Mouse (Mus musculus) right cerebral cortex, postnatal 10 days (tissue): ENCODE results near the gene Nat9.

ENCODE experiments used
- DNase-seq, 2 experiments: peaks; one replicate each; pipeline ENCODE4 v3.0.0; 2021; ENCODE audit warnings: low spot score in 2 of 2

Gene Nat9

DNA sequence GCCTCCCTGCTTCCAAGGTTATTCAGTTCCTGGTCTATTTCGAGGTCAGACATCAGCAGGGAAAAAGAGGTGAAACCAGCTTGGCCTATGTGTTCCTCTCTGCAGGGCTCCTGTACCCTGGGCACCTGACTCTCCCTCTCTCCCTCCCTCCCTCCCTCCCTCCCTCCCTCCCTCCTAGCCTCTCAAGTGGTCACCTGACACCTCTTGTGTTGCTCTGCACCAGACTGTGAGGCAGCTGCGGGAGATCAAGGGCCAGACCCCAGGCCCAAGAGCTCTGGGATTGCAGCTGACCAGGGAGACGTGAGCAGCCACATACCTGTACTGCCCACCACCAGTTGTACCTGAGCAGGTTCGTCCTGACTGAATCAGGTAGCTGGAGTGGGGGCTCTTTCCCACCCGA is 27.5 kb upstream of the Nat9 start:
- DNase-seq = no peak

DNA sequence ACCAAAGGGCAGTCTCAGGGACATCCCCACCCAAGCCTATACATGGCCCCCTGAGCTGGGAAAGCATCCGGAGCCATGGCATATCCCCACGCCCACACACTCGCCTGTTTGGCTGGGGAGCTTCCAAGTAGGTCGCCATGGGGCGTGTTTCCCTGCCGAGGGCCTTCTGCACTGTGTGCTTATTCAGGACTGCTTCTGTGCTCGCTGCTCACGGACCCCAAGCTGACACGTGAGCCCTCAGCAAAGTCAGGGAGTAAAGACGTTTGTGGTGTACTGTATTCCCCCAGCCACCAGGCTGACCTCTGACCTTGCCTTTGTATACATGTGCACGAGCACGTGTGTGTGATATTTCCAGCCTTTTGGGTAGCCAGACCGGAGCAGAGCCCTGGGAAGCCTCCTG is 24.5 kb upstream of the Nat9 start:
- DNase-seq = peak; percentile 62 to 63

DNA sequence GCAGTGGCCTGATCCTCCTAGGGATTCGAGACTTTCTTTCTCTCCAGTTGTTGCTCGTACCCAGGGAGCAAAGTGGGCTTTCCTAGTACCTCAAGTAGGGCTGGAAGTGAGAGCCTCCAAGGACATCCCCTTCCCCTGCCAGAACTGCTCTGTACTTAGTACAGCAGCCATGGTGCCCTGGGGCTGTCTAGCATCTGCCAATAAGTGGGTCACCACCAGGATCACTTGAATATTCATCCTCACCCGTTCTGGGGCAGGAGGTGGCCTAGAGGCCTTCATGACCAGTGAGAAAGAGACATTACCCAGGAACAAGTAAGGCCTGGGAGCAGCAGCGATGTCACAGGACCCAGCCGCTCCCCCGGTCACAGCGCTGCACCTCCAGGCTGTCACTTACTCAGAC is 22.3 kb upstream of the Nat9 start:
- DNase-seq = no peak

DNA sequence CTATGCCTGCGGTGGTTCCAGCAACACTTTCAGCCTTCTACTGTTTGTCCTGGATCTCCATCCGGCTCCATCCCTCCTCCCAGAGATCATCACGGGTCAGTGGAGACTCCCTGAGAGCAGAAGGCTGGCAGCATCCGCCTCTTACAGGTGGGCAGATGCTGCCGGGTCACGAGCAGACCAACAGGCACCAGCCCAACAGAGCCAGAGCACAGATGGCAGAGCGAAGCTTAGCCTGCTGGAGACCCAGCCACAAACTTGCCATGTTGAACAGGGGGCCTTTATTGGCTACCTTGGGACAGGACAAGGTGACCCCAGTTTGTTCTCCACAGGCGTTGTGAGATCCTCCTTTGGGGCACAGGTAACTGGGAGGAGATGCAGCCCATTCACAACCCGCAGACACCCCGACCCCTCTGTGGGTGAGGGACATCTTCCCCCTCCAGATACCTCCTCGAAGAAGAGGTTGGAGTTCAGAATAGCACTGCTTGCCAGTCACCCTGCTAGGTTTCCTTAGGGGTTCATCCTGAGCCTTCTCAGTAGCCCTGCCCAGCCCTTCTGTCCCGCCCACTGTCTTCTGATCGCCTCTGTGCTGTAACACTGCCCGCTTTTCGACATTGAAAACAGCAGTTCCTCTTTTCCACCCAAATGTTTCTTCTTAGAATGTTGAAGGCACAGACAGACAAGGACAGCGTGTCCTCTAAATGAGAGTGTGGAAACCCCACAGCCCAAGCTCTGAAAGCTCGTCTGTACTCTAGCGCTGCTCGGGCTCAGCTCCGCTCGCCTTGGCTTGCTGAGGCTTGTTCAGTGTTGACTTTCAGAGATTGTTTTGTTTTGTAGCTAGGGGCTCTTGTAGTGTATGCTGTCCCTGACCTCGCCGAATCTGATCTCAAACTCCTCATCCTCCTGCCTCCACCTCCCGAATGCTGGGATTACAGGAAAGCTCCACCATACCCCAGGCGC is 21.4 kb upstream of the Nat9 start:
- DNase-seq = no peak

DNA sequence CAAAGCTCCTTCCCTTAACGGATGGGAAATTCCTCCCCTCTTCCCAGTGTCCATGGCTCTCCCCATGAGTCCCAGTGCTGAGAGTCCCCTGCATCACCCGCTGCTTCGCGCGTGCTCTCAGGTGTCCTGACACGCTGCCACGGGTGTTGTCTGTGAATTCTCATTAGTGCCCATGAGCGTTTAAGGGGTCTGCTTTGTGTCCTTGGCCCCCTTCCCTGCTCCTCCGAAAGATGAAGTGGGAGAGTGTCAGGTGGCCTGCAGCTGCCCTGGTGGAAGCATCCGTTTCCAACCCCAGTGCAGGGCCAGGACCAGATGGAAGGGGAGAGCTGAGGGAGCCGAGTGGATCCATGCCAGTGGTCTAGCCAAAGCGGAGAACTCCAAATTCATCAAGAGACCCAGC is 20.5 kb upstream of the Nat9 start:
- DNase-seq = no peak

DNA sequence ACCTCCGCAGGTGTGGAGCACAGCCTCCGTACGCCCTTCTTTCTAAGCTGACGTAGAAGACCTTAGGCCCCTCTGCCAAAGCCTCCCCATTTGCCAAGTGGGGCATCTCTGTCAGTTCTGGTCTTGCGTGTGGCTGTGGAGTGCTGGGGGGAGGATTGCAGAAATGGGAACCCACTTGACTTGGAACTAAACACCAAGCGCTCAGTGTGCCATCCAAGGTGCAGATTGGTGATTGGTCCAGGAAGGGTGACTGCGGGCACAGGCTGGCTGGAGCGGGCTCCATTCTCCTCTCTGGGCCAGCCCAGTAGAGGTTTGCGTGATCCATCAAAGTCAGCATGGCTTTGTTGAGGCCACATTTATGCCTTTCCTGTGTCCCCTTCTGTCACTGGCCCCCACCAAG is 15.1 kb upstream of the Nat9 start:
- no peak for DNase-seq

DNA sequence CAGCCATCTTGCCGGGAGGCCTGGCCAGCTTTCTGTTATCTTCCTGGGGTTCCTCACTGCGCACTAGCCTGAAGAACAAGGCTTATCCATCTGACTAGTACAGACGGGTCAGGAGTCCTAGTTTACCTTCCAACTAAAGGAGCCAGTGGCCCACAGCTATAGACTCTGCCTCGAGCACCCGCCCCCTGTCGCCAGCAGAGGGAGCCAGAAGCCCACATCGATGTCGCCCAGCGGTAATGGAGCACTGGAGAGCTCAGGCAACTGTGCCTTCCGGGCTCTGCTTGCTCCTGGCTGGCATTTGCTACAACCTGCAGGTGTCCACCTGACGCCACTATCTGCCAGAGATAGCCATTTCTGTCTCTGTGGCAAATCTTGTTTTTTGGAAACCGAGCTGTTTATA is 14.7 kb upstream of the Nat9 start:
- peak; percentile 80 to 90 for DNase-seq

DNA sequence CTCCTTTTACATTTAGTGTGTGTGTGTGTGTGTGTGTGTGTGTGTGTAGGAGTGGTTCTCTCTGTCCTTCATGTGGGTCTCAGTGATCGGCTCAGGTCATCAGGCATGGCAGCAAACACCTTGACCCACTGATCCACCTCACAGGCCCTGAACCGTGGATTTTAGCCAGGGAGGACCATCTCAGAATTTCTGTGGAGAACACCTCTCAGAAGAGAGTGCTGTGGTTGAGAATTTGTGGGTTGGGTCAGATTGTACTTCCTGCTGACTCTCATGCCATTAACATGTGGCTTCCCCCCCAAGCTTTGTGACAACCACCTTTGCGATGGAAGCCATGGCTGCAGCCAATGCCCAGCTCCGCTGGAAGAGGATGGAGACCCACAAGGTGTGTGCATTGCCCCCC is 12.9 kb upstream of the Nat9 start:
- no peak for DNase-seq

DNA sequence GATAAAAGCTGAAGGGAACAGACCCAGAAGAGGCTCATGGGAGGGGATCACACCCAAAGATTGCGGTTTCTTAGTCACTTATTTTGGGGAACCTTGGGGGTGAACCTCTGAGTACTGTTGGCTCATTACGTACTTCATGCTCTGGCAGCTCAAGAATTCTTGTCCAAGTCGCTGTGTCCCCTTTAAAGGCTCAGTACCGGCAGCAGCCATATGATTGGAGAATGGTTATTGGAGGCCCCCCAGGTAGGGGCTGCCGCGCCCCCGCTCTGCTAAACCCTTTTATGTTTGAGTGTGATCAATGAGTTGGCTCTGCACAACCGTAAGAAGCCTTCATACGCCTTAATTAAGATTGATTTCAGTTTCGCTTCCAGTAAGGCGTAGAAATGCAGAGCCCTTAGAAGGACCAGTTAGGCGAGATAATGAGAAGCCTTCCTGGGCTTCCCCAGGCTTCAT is 11.3 kb upstream of the Nat9 start:
- DNase-seq = no peak

DNA sequence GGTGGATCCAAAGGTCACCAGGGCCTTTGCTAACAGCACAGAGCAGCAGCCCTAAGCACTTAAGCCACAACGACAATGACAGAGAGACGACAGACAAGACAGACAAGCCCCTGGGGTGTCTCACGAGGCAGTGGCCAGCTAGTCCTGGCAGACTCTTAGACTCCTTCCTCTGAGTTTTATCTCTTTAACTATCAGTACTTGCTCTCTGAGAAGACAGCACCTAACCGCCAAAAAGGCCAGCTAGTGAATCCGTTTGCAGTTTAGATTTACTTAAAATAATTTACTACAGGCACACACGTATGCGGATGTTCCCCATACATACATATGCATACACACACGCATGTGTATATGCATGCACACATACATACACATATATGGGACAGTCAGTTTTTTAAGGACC is 9.9 kb upstream of the Nat9 start:
- DNase-seq = no peak

DNA sequence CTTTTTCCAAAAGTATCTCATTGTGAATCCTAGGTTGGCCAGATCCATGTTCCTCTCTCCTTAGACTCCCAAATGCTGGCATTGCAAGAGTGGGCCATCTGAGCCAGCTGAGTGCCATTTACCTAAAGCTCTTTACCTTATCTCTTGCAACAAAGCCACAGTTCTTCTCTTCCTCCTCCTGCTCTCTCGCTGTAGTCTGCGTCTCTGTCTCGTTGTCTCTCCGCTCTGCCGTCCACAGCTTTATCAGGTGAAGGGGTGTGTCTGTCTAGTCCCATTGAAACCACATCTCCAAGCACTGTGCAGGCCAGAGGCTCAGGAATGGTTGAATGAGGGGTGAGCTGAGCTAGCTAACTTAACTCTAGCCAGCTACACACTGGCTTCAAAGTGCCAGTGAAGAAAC is 8.3 kb upstream of the Nat9 start:
- DNase-seq = no peak

DNA sequence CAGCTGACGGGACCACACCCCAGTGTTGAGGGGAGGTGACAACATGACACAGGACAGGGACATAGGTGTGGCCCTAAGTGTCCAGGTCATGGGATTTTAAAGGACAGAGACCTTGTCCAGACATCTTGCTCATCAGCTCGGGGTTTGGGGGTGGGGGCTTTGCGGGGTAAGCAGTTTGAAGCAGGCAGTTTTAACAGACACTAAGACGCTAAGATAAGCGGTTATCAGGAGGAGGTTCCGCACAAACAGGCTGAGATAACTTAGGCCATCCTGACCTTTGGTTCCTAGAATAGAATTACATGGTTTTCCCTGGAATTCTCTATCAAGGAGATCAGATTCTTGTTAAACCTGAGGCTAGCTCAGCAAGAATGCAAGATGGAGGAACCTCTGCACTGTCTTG is 7.0 kb upstream of the Nat9 start:
- no peak for DNase-seq

DNA sequence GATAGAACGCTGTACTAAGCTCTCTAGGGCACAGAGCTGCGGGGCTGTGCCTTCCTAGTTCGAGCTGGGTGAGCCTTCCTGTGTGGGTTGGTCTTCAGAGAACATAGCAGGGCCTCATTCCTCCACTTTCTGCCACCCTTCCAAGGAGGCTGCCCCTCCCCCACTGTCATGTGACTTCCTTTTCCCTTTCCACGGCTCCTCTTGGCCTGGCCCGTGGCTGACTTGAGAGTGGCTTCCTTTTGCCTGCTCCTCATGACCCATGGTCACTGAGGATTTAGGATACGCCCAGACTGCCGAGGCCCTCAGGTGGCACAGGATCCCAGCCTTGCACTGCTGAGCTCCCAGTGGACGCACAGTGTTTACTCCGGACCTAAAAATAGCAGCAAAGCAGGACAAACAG is 4.5 kb upstream of the Nat9 start:
- DNase-seq = peak; percentile 52 to 72

DNA sequence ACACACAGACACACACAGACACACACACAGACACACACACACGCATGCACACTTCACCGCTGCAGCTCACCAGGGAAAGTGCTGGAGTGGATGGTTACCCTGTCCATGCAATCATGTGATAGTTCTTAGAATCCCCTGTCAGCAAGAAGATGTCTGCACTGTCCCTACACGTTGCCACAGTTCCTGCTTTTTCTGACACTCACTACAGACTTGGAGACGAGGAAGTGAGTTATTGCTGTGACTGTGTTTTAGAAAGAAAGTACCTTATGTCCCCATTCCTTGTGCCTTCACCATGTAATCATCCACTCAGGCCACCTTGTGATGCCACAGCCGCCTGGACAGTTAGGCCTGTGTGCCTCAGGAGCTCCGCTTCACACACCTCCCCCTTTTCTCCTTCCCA is 1.6 kb upstream of the Nat9 start:
- DNase-seq = no peak

DNA sequence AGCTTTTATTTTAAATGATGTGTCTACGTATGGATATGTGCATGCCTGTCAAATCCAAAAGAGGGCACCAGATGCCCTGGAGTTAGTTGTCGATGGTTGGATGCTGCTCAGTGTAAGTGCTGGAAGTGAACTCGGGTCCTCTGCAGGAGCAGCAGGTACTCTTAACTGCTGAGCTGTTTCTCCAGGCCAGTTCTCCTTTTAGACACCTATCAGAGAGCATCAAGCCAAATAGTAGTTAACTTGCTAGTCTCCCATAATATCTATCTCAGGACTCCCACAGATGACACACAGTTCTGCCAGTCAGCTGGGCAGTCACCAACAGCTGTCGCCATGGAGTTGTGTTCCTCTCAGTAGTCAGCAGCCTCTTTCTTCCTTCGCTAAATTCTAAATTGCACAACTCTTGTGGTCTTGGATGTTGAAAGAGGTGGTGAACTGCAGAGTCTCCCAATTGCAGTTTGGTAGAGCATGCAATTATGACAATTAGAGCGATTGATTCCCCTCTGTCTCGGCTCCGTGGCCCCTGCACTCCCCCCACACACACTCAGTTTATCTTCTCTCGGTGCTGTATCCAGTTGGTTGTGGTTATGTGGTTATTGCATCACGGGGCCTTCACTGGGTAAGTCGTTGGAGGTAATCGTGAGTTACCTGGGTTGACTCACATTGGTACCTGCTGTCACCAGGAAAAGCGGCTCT is 1.0 kb upstream of the Nat9 start:
- DNase-seq = no peak

DNA sequence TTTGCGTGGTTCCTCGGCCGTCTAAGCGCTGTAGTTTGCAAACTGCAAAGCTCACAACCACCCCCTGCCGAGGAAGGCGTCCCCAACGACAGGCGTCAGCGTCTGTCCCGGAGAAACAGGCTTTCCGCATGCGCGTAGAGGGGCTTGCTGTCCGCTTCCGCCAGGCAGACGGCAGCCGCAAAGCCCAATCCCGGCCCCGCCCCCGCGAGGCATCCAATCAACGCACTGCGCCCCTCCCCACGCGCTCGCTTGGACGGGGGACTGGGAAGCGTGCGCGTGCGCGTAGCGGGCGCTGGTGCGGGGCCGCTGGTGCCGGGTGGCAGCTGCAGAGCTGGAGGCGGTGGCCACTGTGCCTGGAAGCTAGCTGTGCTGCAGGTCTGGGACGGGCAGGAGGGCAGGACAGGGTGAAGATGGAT is 427 bp downstream of the Nat9 start, which contains the start of gene Tmem104:
Tmem104 (plus strand) TSS at position 264 of the 416 bp plus-strand sequence.
- peak; percentile 99 to 100 for DNase-seq

DNA sequence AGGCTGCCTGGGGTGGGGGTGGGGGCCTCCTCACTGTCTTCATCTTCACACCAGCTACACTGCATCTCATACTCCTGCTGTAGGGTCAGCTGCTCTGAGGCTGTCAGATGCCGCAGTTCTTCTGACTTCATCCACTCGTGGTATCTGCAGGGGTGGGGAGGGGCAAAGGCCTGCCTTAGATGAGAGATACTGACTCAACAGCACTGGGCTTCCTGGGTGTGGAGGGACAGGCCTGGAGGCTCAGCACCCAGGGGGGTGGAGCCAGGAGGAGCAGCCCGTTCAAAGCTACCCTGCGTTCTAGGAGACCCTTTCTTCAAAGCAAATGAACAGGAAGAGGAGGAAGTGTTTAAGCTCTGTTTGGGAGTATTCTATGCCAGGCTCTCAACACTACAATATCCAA is 2.7 kb downstream of the Nat9 start:
- no peak for DNase-seq

DNA sequence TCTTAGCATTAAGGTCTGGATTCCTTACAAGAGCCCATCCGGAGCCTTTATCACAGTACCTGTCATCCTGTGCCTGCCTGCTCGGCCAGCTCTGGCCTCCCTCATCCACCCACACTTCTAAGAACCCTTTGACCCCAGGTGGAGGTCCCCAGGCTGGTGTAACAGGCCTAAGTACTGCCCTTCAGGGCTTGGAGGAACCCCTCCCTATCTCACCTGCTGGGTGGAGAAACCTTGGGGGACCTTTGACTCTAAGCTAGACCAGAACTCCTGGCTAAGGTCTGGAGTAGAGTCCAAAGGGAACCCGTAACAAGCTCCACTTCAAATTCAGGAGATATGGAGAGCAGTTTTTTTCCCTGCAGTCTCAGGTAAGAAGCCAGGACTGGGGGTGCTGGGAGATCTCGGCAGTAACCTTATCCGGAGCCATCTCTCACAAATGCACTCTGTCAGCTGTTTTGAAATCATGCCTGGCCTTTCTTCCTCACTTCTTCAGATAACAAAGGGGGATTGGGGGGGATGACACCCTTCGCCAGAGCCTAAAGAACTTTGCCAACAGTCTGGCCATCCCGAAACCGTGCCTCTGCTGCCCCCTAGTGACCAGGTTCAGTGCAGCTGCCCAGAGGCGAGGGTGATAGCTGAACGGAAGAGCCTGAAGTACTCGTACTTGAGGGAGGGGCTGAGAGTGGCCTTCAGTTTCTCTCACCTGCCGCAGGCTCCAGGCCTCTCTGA is 5.6 kb downstream of the Nat9 start:
- peak; percentile 72 to 86 for DNase-seq

DNA sequence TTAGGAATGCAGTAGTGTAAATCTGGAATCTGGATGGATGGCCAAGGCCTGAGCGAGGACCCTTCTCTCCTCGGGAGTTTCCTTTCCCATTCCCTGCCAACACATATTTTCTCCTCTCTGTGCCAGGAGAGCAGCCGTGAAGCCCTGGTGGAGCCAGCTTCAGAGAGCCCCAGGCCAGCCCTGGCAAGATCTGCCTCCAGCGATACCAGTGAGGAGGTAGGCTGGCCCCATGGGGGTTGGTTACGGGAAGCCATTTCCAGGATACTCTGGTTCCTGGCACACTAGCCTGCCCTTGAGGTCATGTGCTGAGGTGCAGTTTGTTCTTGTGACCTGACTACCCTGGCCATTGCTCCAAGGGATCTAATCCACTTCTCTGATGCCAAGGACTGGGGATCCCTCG is 7.8 kb downstream of the Nat9 start:
- no peak for DNase-seq

DNA sequence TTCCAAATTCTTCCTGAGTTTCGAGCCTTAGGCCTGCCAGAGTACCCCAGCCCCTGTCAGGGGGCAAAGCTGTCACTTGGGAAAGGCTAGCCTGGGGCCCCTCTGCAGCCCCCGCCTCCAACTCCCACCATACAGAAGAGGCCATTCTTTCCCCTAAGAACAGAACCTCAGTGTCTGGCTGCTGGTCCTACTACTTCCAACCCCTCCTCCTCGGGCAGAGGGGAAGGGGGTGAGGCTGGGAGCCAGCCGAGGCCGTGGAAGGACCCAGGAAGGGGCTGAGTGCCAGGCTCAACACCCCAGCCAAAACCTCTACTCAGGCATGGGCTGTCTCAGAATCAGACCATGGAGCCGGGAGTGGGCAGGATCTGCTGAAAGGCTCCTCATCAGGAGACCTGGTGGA is 8.5 kb downstream of the Nat9 start:
- DNase-seq = peak; percentile 81 to 84

DNA sequence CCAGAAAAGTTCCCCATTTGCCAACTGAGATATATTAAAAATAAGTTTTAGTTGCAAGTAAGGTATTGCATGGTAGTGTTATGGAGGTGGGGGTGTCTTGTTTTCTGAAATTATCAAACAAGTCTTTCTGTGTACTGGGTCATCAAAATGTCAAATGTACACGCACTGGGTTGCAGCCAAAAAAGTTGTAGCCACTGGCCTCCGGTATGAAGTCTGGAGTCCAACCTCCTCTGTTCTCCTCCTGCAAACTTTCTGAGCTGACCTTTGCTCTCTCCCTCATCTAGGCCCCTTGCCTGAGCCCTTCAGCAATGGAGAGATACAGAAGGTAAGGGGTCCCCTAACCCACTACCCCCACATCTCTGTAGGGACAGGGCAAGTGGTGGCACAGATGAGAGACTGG is 8.9 kb downstream of the Nat9 start:
- DNase-seq = no peak

DNA sequence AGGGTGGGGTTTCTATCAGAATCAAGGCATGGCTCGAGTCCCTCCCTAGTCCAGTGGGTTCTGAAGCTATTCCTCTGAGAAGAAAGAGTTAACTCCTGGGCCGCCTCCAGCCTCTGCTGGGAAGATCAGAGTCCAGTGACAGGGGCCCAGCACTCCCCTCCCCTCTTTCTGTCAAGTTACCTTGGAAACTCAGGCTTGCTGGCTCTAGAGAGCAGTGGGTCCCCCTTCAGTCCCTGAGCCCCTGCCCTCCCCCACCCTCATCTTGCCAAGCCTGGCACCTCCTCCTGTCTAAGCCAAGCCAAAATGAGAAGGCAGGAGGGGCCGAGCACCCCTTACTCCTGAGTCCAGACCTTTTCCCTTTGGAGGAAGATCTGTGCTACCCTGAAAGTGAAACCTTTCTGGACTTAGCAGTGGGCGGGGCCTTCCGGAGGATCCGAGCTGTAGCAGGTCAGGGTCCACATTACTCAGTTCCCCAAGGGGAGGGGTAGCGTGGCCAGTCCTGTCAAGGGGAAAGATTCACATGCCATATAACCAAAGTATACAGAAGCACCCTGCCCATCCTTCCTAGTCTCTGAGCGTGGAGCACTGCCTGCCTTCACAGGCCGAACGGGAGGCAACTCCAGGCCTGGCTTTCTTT is 10.0 kb downstream of the Nat9 start:
- peak; percentile 72 to 75 for DNase-seq
